Mouse (Mus musculus): ENCODE data around the gene Chst10. TPM values are rescaled to one million over a fixed set of nuclear protein-coding genes. Genes with fewer than 3 reads are reported as not detected.

Chst10 gene
- 2.1 and 3.0 TPM in 2 replicates for polyA plus RNA-seq (2012; rRNA removed; ENCODE audit: low replicate concordance)

DNA sequence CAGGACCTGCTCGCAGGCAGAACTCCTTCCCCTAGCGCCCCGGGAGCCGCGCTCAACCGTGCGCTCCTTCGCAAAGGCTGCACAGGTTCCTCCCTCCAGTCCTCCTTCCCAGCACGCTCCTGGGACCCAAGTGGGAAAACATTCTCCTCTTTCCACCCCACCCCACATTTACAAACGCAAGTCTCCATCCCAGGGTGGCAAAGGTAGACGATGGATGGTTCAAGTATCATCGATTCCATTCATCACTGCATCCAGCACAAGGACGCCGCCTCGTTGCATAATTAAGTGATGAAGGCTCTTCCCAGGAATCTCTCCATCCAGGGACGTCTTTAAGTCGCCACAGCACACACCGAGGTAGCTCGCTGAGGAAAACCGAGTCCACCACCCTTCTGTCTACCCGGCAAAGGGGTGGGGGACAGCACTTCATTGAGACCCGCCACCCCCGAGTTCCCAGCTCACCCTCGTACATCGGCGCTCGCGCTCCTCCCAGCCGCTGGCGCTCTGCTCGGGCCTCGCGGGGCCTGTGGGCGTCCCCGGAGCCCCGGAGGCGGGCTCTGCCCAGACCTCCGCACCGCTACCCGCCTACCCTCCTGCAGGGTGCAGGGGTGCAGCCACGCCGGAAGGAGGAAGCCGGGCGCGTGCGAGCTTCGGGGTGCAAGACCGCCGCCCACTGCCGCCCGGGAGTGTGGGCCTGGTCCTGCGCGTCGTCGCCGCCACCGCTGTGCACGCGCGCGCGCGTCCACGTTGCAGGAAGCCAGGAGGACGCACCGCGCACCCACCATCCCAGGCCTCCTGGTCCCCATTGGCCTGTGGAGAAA, at the start of gene Chst10:
Gene Chst10 (minus strand): TSS at position 731 of the 818 bp plus-strand sequence.

DNA sequence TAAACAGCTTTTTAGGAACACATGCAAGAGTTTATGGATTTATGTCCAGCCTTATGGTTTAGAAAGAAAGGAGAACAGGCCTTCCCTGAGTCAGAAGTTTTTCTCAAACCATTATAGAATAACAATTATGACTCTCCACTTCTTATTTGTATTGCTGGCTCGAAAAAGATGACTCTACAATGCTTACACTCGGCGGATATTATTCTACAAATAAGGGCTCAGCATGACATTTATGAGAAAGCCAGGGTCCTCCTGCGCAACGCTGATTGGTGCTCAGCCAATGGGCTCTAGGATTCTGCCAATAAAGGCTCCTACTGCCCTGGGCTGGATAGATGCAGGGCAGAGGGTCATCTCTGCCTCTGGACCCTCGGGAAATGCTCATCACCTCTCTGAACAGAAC, 40.9 kb upstream of the Chst10 start, which contains the start of gene Nms:
Gene Nms (plus strand): TSS at position 301 of the 400 bp plus-strand sequence.

DNA sequence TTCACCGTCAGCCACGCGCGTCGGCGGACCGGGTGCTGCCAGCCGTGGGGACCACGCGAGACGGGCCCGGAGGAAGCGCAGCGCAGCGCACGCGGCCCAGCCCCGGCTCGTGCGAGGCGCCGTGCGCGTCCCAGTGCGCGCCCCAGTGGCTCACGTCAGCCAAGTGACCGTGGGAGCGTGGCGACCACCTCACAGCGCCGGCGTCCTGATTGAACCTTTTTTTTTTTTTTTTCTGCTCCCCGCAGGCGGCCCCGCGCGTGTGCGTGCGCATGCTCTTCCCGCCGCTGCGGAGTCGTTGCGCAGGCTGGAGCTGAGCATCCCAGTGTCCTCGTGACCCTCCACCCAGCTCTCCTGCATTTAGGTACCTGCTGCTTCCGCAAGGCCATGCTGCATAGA, 61.5 kb downstream of the Chst10 start, which contains the start of gene Lonrf2:
Gene Lonrf2 (minus strand): TSS at position 235 of the 396 bp plus-strand sequence.

Other genes with a start within 250 kb of the Chst10 start
- 10.8 and 17.7 TPM in 2 replicates for gene Aff3, start 233.2 kb downstream of the Chst10 start, polyA plus RNA-seq (2012; rRNA removed; ENCODE audit: low replicate concordance)
- 0.66 and 0.95 TPM in 2 replicates for gene Lonrf2, start 61.5 kb downstream of the Chst10 start, polyA plus RNA-seq (2012; rRNA removed; ENCODE audit: low replicate concordance)
- not detected in 2 replicates for gene Nms, start 41.0 kb upstream of the Chst10 start, polyA plus RNA-seq (2012; rRNA removed; ENCODE audit: low replicate concordance)
- 12.7 and 27.6 TPM in 2 replicates for gene Pdcl3, start 87.4 kb upstream of the Chst10 start, polyA plus RNA-seq (2012; rRNA removed; ENCODE audit: low replicate concordance)